In the genomic region with DNA sequence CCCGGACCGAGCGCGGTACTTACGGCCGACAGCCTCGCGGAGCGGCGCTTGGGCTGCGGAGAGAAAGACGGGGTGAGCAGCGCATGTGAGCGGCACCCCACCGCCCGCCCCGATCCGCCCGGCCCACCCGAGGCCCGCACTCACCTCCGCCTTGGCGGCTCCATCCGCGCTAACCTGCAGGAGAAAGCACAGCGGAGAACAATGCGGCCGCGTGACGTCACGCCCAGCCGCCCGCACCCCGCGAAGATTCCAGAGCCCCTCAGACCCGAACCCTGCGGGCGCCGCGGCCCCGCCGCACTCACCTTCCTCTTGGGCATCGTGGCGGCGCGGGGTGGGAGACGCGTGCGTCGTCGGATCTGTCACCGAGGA, we compare ENCODE assay signal across 8 mouse cellular contexts. TPM values are rescaled to one million over a fixed set of nuclear protein-coding genes. Genes with fewer than 3 reads are reported as not detected.
DNase-seq lines count a peak whose midpoint lies in the region; ATAC-seq lines count a peak whose summit lies in the region.

No protein-coding gene starts in this region.

- peak overlapping the region; percentile 98 for H3K4me3 ChIP-seq in kidney, embryonic 16.5 days (ENCODE audit: low read length)
- H3K4me3 ChIP-seq in intestine, embryonic 14.5 days (ENCODE audit: low read depth, low read length) = peak overlapping the region; percentile 97
- H3K4me3 ChIP-seq in neural tube, embryonic 12.5 days = peak overlapping the region; percentile 96

- no peaks in the 10 kb centered on the region for H3K27me3 ChIP-seq in kidney, embryonic 16.5 days (ENCODE audit: insufficient read depth, low read length)
- H3K27me3 ChIP-seq in intestine, embryonic 14.5 days (replicated peaks; ENCODE audit: control insufficient read depth, insufficient read depth, low read length) = no peaks in the 10 kb centered on the region
- no peaks in the 10 kb centered on the region for H3K27me3 ChIP-seq in neural tube, embryonic 12.5 days (replicated peaks)

- peak overlapping the region; percentile 93 for H3K4me2 ChIP-seq in kidney, embryonic 16.5 days (replicated peaks; ENCODE audit: low read depth, low read length)
- peak overlapping the region; percentile 88 for H3K4me2 ChIP-seq in intestine, embryonic 14.5 days (ENCODE audit: low read length)
- H3K4me2 ChIP-seq in neural tube, embryonic 12.5 days (replicated peaks) = peak overlapping the region; percentile 83

- H3K4me1 ChIP-seq in kidney, embryonic 16.5 days (ENCODE audit: insufficient read depth, low read length) = peaks cover 26% of the 10 kb centered on the region
- peaks cover 14% of the 10 kb centered on the region for H3K4me1 ChIP-seq in intestine, embryonic 14.5 days (replicated peaks; ENCODE audit: control insufficient read depth, insufficient read depth, low read length)
- peaks cover 24% of the 10 kb centered on the region for H3K4me1 ChIP-seq in neural tube, embryonic 12.5 days

- H3K9ac ChIP-seq in kidney, embryonic 16.5 days (replicated peaks; ENCODE audit: low read length) = peak overlapping the region; percentile 98
- peak overlapping the region; percentile 98 for H3K9ac ChIP-seq in intestine, embryonic 14.5 days (ENCODE audit: low read length)
- peak overlapping the region; percentile 97 for H3K9ac ChIP-seq in neural tube, embryonic 12.5 days

- ATAC-seq in kidney, embryonic 16.5 days (ENCODE audit: low FRiP score, low TSS enrichment) = peak; percentile 61
- peak; percentile 73 for ATAC-seq in intestine, embryonic 14.5 days (replicated peaks; ENCODE audit: low FRiP score, low TSS enrichment, low read depth)
- ATAC-seq in neural tube, embryonic 12.5 days (ENCODE audit: low FRiP score, low read depth) = peak; percentile 71

- peak overlapping the region; percentile 97 for H3K27ac ChIP-seq in kidney, embryonic 16.5 days (ENCODE audit: low read length)
- H3K27ac ChIP-seq in intestine, embryonic 14.5 days (ENCODE audit: low read depth) = peak overlapping the region; percentile 96
- H3K27ac ChIP-seq in neural tube, embryonic 12.5 days = peak overlapping the region; percentile 90

- no peak for DNase-seq in kidney, adult 9 months
- DNase-seq in c-Kit-positive CD71-positive TER-119-positive erythroid progenitor cells, embryonic 14.5 days (ENCODE audit: low spot score) = peak; percentile 31
- DNase-seq in intestine, embryonic 14.5 days (ENCODE audit: low spot score) = no peak
- DNase-seq in right cerebral cortex, postnatal 10 days (ENCODE audit: low spot score in 2 of 2) = no peak
- no peak for DNase-seq in adrenal gland, postnatal 14 days
- DNase-seq in right cerebral cortex, postnatal 25 days = no peak

- H3K36me3 ChIP-seq in kidney, embryonic 16.5 days (ENCODE audit: insufficient read depth, low read length) = peaks cover 42% of the 10 kb centered on the region
- H3K36me3 ChIP-seq in intestine, embryonic 14.5 days (ENCODE audit: control insufficient read depth, insufficient read depth, low read length) = peaks cover 40% of the 10 kb centered on the region
- peaks cover 33% of the 10 kb centered on the region for H3K36me3 ChIP-seq in neural tube, embryonic 12.5 days

- no peaks in the 10 kb centered on the region for H3K9me3 ChIP-seq in kidney, embryonic 16.5 days (ENCODE audit: low read length)
- no peaks in the 10 kb centered on the region for H3K9me3 ChIP-seq in intestine, embryonic 14.5 days (ENCODE audit: control insufficient read depth, low read length)
- no peaks in the 10 kb centered on the region for H3K9me3 ChIP-seq in neural tube, embryonic 12.5 days

- 0% methylated on average over 28 of the region's 52 CpGs for WGBS in kidney, embryonic 16.5 days
- under 1% methylated on average over 52 of the region's 52 CpGs for WGBS in intestine, embryonic 14.5 days
- whole genome bisulfite sequencing in neural tube, embryonic 12.5 days = 1% methylated on average over 52 of the region's 52 CpGs

RNA-seq across cellular contexts. Expression of a gene that starts 0.3 kb away (rescaled TPM):
- polyA plus RNA-seq in kidney, embryonic 16.5 days (2015; fragmentation: Nextera tagmentation; extraction: Ambion mirVana) = 609 and 649 TPM in 2 replicates
- polyA plus RNA-seq in intestine, embryonic 14.5 days (2014; fragmentation: Nextera tagmentation; extraction: Ambion mirVana) = 632 and 676 TPM in 2 replicates
- polyA plus RNA-seq in neural tube, embryonic 12.5 days (2016; fragmentation: Nextera tagmentation; extraction: Ambion mirVana) = 680 and 694 TPM in 2 replicates
- total RNA-seq in adrenal gland, postnatal 14 days (2021) = 234 and 260 TPM in 2 replicates

RNA-seq across cellular contexts. Expression of a gene that starts 17.9 kb away (rescaled TPM):
- polyA plus RNA-seq in kidney, embryonic 16.5 days (2015; fragmentation: Nextera tagmentation; extraction: Ambion mirVana) = 70.1 and 75.2 TPM in 2 replicates
- 80.0 and 89.2 TPM in 2 replicates for polyA plus RNA-seq in intestine, embryonic 14.5 days (2014; fragmentation: Nextera tagmentation; extraction: Ambion mirVana)
- polyA plus RNA-seq in neural tube, embryonic 12.5 days (2016; fragmentation: Nextera tagmentation; extraction: Ambion mirVana) = 120 and 123 TPM in 2 replicates
- total RNA-seq in adrenal gland, postnatal 14 days (2021) = 17.7 and 23.2 TPM in 2 replicates

RNA-seq across cellular contexts. Expression of a gene that starts 44.9 kb away (rescaled TPM):
- polyA plus RNA-seq in kidney, embryonic 16.5 days (2015; fragmentation: Nextera tagmentation; extraction: Ambion mirVana) = 74.5 and 85.6 TPM in 2 replicates
- polyA plus RNA-seq in intestine, embryonic 14.5 days (2014; fragmentation: Nextera tagmentation; extraction: Ambion mirVana) = 99.6 and 105 TPM in 2 replicates
- 219 and 234 TPM in 2 replicates for polyA plus RNA-seq in neural tube, embryonic 12.5 days (2016; fragmentation: Nextera tagmentation; extraction: Ambion mirVana)
- total RNA-seq in adrenal gland, postnatal 14 days (2021) = 70.4 and 74.8 TPM in 2 replicates
